Mouse (Mus musculus): ENCODE measurements at regions not wholly inside any gene's neighbourhood (a gene's known extent, or its start where the extent isn't known, plus 50 kb on each side); places are given as distances from the start of the nearest gene placed in this dataset.

DNA sequence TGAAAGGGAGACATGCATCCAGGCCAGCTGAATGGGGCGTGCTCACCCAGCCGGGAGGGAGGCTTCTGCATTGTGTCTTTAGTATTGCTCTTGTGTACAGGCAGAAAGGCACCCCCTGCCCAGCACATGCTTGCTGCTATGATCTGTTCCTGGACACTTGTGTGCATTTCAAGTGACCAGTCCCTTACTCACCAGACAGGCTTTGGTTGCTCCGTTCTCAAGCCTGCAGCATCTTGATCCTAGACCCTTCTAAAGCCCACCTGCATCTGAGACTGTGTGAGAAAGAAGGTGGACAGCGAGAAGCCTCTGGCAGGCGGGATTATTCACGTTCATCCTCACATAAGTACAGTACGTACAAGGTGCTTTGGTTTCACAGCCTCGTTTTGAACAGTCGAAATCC is 336.5 kb upstream of the Sall1 start:
- H3K9ac ChIP-seq (replicated peaks; ENCODE audit: low read length), result no peak overlapping the region
- H3K36me3 ChIP-seq (ENCODE audit: control insufficient read depth, insufficient read depth, low read length), result no peaks in the 10 kb centered on the region
- 73% methylated on average over 9 of the region's 9 CpGs for WGBS
- H3K27me3 ChIP-seq (ENCODE audit: control insufficient read depth, insufficient read depth, low read length), result no peaks in the 10 kb centered on the region
- H3K4me1 ChIP-seq (ENCODE audit: control insufficient read depth, insufficient read depth, low read length), result no peaks in the 10 kb centered on the region
- ATAC-seq (ENCODE audit: low FRiP score, low TSS enrichment), result no peak
- no peak overlapping the region for H3K4me3 ChIP-seq (replicated peaks; ENCODE audit: low read depth, low read length)
- no peak for DNase-seq
- no peak overlapping the region for H3K27ac ChIP-seq (replicated peaks; ENCODE audit: low read depth, low read length)
- H3K4me2 ChIP-seq (ENCODE audit: low read length), result no peak overlapping the region
- no peaks in the 10 kb centered on the region for H3K9me3 ChIP-seq (ENCODE audit: control insufficient read depth, low read length)

DNA sequence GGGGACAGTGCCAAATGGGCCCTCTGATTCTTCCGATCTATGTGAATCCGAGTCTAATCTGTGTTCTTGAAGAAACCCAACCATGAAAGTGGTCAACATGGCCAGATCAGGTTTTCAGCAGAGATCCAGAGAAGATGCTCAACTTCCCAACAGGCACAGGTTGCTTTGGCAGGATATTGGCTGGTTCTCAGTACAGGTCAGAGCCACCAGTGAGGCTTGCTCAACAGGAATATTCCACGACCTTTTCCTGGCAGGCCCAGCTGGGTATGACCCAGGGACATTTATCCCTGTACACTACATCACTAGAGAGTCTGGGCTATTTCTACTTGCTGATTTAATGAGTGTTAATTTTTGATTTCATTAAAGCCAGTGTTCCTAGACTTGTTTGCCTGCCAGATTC is 328.8 kb upstream of the Sall1 start:
- Histone ChIP-seq H3K4me1 (ENCODE audit: control insufficient read depth, insufficient read depth, low read length) (no peaks in the 10 kb centered on the region), H3K36me3 (ENCODE audit: control insufficient read depth, insufficient read depth, low read length) (no peaks in the 10 kb centered on the region), H3K4me2 (ENCODE audit: low read length) (no peak overlapping the region), H3K9ac (replicated peaks; ENCODE audit: low read length) (no peak overlapping the region), H3K9me3 (ENCODE audit: control insufficient read depth, low read length) (no peaks in the 10 kb centered on the region), H3K27ac (replicated peaks; ENCODE audit: low read depth, low read length) (no peak overlapping the region), H3K4me3 (replicated peaks; ENCODE audit: low read depth, low read length) (no peak overlapping the region), H3K27me3 (ENCODE audit: control insufficient read depth, insufficient read depth, low read length) (no peaks in the 10 kb centered on the region)
- WGBS, result 88% methylated on average over 3 of the region's 3 CpGs
- DNase-seq, result no peak
- no peak for ATAC-seq (ENCODE audit: low FRiP score, low TSS enrichment)

DNA sequence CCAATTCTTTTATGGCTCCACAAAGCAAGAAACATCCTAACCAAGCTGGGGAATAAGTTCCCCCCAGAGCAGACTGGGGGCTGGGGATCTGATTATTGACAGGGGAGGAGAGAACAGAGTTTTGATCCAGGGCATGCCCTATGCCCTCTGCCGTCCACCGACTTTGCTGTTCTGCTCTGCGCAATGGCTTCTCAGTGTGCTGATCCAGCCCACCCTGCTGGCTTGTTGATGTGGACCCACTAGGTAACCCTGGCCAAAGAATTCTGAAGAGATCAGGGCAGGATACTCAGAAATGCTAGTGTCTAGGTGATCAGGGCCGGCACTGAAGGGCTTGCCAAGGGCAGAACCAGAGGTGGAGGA is 327.8 kb upstream of the Sall1 start:
- DNase-seq, result no peak

DNA sequence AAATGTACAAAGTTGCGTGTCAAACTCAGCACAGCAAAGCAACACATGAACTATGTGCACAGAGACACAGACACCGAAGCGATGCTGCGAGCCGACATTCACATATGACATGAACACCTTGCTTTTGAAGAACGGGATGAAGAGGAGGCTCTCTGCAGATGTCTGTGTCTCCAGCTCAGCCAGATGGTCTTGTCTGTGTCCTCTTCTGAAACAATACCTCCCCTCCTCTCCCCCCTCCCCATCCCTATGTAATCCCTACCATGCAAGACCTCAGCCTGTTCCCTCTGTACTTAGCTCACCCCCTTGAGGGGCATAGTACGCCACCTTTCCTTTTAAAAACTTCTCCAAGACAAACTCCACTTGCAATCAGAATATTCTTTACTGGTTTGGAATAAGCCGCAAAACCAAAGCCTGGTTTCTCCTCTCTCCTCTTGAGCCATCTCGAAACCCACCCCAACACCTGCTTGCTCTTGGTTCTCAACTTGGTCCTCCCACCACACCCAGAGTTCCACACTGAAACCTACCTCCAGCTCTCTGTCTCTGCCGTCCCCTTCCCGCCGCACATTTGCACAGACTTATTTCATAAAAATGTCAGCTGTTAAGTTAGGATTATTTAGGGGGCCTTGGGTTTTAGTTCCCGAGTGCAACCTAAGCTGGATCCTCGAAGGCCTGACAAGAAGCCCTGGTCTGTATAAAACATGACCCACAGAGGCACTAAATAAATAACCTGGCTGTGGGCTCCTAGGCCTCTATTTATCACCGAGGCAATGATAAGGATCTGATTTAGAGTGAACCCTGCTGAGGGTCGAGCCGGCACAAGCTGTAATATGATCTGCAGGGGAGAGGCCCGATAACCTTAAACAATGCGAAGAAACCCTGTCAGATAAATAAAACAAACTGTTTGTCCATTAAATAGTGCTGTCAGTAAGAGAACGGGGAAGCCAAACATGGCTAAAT is 327.1 kb upstream of the Sall1 start:
- Histone ChIP-seq H3K4me1 (ENCODE audit: control insufficient read depth, insufficient read depth, low read length) (no peaks in the 10 kb centered on the region), H3K4me2 (ENCODE audit: low read length) (no peak overlapping the region), H3K36me3 (ENCODE audit: control insufficient read depth, insufficient read depth, low read length) (no peaks in the 10 kb centered on the region), H3K27me3 (ENCODE audit: control insufficient read depth, insufficient read depth, low read length) (no peaks in the 10 kb centered on the region), H3K27ac (replicated peaks; ENCODE audit: low read depth, low read length) (no peak overlapping the region), H3K9ac (replicated peaks; ENCODE audit: low read length) (no peak overlapping the region), H3K9me3 (ENCODE audit: control insufficient read depth, low read length) (no peaks in the 10 kb centered on the region), H3K4me3 (replicated peaks; ENCODE audit: low read depth, low read length) (no peak overlapping the region)
- DNase-seq (no peak), ATAC-seq (ENCODE audit: low FRiP score, low TSS enrichment) (no peak)
- 66% methylated on average over 20 of the region's 20 CpGs for WGBS

More for the DNA sequence above, 327.8 kb upstream of the Sall1 start:
- Histone ChIP-seq H3K36me3 (ENCODE audit: control insufficient read depth, insufficient read depth, low read length) (no peaks in the 10 kb centered on the region), H3K4me1 (ENCODE audit: control insufficient read depth, insufficient read depth, low read length) (no peaks in the 10 kb centered on the region), H3K4me2 (ENCODE audit: low read length) (no peak overlapping the region), H3K9me3 (ENCODE audit: control insufficient read depth, low read length) (no peaks in the 10 kb centered on the region), H3K9ac (replicated peaks; ENCODE audit: low read length) (no peak overlapping the region), H3K4me3 (replicated peaks; ENCODE audit: low read depth, low read length) (no peak overlapping the region), H3K27ac (replicated peaks; ENCODE audit: low read depth, low read length) (no peak overlapping the region), H3K27me3 (ENCODE audit: control insufficient read depth, insufficient read depth, low read length) (no peaks in the 10 kb centered on the region)
- 44% methylated on average over 4 of the region's 4 CpGs for WGBS
- ATAC-seq (ENCODE audit: low FRiP score, low TSS enrichment), result no peak

DNA sequence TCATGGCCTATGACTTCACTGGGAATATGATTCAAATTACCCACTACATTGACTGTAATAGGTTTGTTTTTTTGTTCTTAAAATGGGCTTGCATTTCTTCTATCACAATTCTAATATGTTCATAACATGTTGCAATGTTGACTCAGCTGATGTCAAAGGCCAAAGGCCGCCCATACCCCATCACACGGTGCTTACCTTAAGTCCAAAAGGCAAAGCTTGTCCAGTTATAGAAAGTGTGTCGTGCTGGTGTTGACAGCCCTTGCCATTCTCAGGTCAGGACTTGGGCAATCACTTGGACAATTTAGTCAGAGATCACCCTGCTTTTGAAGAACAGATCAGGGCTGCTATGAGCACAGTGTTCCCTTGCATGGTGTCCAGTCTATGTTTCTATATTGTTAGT is 321.5 kb upstream of the Sall1 start:
- no peak for ATAC-seq (ENCODE audit: low FRiP score, low TSS enrichment)
- Histone ChIP-seq H3K4me2 (ENCODE audit: low read length) (no peak overlapping the region), H3K36me3 (ENCODE audit: control insufficient read depth, insufficient read depth, low read length) (no peaks in the 10 kb centered on the region), H3K27me3 (ENCODE audit: control insufficient read depth, insufficient read depth, low read length) (no peaks in the 10 kb centered on the region), H3K4me3 (replicated peaks; ENCODE audit: low read depth, low read length) (no peak overlapping the region), H3K27ac (replicated peaks; ENCODE audit: low read depth, low read length) (no peak overlapping the region), H3K9ac (replicated peaks; ENCODE audit: low read length) (no peak overlapping the region), H3K9me3 (ENCODE audit: control insufficient read depth, low read length) (no peaks in the 10 kb centered on the region), H3K4me1 (ENCODE audit: control insufficient read depth, insufficient read depth, low read length) (no peaks in the 10 kb centered on the region)
- whole genome bisulfite sequencing, result 97% methylated on average over 3 of the region's 3 CpGs
- no peak for DNase-seq

DNA sequence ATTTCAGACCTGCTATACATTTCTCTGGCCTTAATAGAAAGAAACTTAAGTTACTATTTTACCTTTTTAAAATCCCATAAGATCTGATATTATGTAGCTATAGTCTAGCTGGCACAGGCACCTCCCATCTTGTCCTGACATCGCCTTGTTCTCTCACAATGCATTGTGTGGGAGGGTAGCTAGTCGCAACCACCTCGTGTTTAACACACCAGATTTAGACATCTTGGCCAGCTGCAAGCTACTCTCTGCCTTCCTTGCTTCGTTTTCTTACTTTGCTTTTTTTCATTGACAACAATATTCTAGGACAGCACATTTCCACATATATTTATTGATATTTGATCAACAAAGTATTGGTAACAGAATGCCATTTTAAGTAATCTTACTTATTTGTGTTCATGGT is 314.4 kb upstream of the Sall1 start:
- 83% methylated on average over 4 of the region's 4 CpGs for WGBS
- H3K27ac ChIP-seq (replicated peaks; ENCODE audit: low read depth, low read length), result no peak overlapping the region
- no peak for DNase-seq

DNA sequence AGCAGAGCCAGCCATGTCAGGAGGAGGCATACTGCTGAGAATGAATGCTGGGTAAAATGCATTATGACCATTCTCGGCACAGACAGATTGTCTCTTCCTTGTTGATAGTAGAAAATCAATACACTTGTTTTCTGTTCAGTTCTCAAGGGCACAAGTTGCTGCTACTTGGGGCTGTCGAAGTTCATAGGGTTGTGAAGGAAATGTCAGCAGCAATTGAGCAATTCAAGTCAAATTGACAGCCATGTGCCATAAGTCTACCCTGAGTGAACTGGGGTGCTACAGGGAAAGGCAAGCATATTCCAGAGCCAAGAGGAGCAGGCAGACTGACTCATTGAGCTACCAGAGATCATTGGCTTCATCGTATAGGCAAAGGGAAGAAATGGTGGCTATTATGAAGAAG is 301.6 kb upstream of the Sall1 start:
- Histone ChIP-seq H3K4me2 (ENCODE audit: low read length) (no peak overlapping the region), H3K27ac (replicated peaks; ENCODE audit: low read depth, low read length) (no peak overlapping the region), H3K9ac (replicated peaks; ENCODE audit: low read length) (no peak overlapping the region), H3K4me3 (replicated peaks; ENCODE audit: low read depth, low read length) (no peak overlapping the region), H3K27me3 (ENCODE audit: control insufficient read depth, insufficient read depth, low read length) (no peaks in the 10 kb centered on the region), H3K9me3 (ENCODE audit: control insufficient read depth, low read length) (no peaks in the 10 kb centered on the region), H3K36me3 (ENCODE audit: control insufficient read depth, insufficient read depth, low read length) (no peaks in the 10 kb centered on the region), H3K4me1 (ENCODE audit: control insufficient read depth, insufficient read depth, low read length) (no peaks in the 10 kb centered on the region)
- ATAC-seq (ENCODE audit: low FRiP score, low TSS enrichment) (no peak), DNase-seq (no peak)
- 86% methylated on average over 3 of the region's 3 CpGs for WGBS

More for the DNA sequence above, 314.4 kb upstream of the Sall1 start:
- Histone ChIP-seq H3K27me3 (ENCODE audit: control insufficient read depth, insufficient read depth, low read length) (no peaks in the 10 kb centered on the region), H3K36me3 (ENCODE audit: control insufficient read depth, insufficient read depth, low read length) (no peaks in the 10 kb centered on the region), H3K4me1 (ENCODE audit: control insufficient read depth, insufficient read depth, low read length) (no peaks in the 10 kb centered on the region), H3K4me2 (ENCODE audit: low read length) (no peak overlapping the region), H3K9ac (replicated peaks; ENCODE audit: low read length) (no peak overlapping the region), H3K4me3 (replicated peaks; ENCODE audit: low read depth, low read length) (no peak overlapping the region), H3K9me3 (ENCODE audit: control insufficient read depth, low read length) (no peaks in the 10 kb centered on the region)
- no peak for ATAC-seq (ENCODE audit: low FRiP score, low TSS enrichment)

DNA sequence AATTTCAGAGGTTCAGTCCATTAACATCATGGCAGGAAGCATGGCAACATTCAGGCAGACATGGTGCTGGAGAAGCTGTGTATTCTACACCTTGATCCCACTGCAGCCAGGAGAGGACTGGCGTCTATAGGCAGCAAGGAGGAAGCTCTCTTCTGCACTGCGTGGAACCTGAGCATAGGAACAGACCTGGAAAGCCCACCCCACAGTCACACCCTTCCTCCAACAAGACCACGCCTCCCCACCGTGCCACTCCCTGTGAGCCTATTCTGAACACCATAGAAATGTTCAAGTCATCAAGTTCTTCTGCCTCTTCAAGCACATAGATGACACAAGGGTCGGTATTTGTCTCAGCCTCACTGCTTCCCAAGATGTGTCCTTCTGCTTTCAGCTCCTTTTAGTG is 297.7 kb upstream of the Sall1 start:
- no peak overlapping the region for H3K27ac ChIP-seq (replicated peaks; ENCODE audit: low read depth, low read length)
- no peak overlapping the region for H3K4me3 ChIP-seq (replicated peaks; ENCODE audit: low read depth, low read length)
- H3K9me3 ChIP-seq (ENCODE audit: control insufficient read depth, low read length), result no peaks in the 10 kb centered on the region
- 94% methylated on average over 5 of the region's 5 CpGs for WGBS
- DNase-seq (no peak), ATAC-seq (ENCODE audit: low FRiP score, low TSS enrichment) (no peak)
- H3K9ac ChIP-seq (replicated peaks; ENCODE audit: low read length), result no peak overlapping the region
- H3K36me3 ChIP-seq (ENCODE audit: control insufficient read depth, insufficient read depth, low read length), result no peaks in the 10 kb centered on the region
- H3K27me3 ChIP-seq (ENCODE audit: control insufficient read depth, insufficient read depth, low read length), result no peaks in the 10 kb centered on the region
- H3K4me2 ChIP-seq (ENCODE audit: low read length), result no peak overlapping the region
- no peaks in the 10 kb centered on the region for H3K4me1 ChIP-seq (ENCODE audit: control insufficient read depth, insufficient read depth, low read length)

DNA sequence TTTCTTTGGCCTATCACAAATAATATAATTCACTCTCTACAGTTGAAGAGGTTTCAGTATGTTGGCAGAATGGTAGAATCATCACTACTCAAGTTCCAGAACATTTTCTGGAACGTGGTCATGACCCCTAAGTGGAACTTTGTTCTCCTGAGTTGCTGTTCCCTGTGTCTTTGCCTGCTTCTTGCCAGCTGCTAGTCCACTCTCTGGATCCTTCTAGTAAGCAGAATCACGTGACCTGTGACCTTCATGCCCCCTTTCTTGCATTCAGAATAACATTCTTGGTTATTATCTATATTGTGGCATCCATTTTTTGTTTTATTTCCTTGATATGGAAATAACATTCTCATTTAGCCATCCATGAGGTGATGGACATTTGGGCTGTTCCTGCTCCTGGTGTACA is 291.5 kb upstream of the Sall1 start:
- DNase-seq, result no peak
- Histone ChIP-seq H3K36me3 (ENCODE audit: control insufficient read depth, insufficient read depth, low read length) (no peaks in the 10 kb centered on the region), H3K4me2 (ENCODE audit: low read length) (no peak overlapping the region), H3K9me3 (ENCODE audit: control insufficient read depth, low read length) (no peaks in the 10 kb centered on the region), H3K9ac (replicated peaks; ENCODE audit: low read length) (no peak overlapping the region), H3K27me3 (ENCODE audit: control insufficient read depth, insufficient read depth, low read length) (no peaks in the 10 kb centered on the region), H3K4me1 (ENCODE audit: control insufficient read depth, insufficient read depth, low read length) (no peaks in the 10 kb centered on the region), H3K4me3 (replicated peaks; ENCODE audit: low read depth, low read length) (no peak overlapping the region), H3K27ac (replicated peaks; ENCODE audit: low read depth, low read length) (no peak overlapping the region)
- WGBS, result 82% methylated on average over 2 of the region's 2 CpGs
- ATAC-seq (ENCODE audit: low FRiP score, low TSS enrichment), result no peak

Measured in midbrain, embryonic 14.5 days (tissue).